Mouse (Mus musculus): ENCODE results near the gene Tspan4. TPM values are rescaled to one million over a fixed set of nuclear protein-coding genes. Genes with fewer than 3 reads are reported as not detected.

Tspan4 gene
- total and polyA plus RNA-seq, 2 experiments from 2014 or later, result 54.9 to 79.6 TPM

GRCm38 (mm10) chr7:141506278-141506677, 31.2 kb downstream of the Tspan4 start:
- no peak overlapping the region for H3K9ac ChIP-seq
- no peaks in the 10 kb centered on the region for H3K4me1 ChIP-seq (ENCODE audit: insufficient read depth)
- ATAC-seq (no peak), DNase-seq (no peak)
- TF ChIP-seq CTCF (IDR thresholded peaks at IDR 0.05; ENCODE audit: low read depth), result no peak
- no peak overlapping the region for H3K4me3 ChIP-seq (ENCODE audit: low read depth, low read length)
- 69% methylated on average over 2 of the region's 2 CpGs for WGBS
- H3K27me3 ChIP-seq (ENCODE audit: insufficient read depth, low read length), result no peaks in the 10 kb centered on the region
- no peak overlapping the region for H3K27ac ChIP-seq (ENCODE audit: low read depth, low read length)
- no peak overlapping the region for H3K4me2 ChIP-seq (ENCODE audit: low read depth)
- H3K9me3 ChIP-seq (ENCODE audit: low read length), result no peaks in the 10 kb centered on the region
- H3K36me3 ChIP-seq (ENCODE audit: insufficient read depth), result peaks cover 12% of the 10 kb centered on the region; the same call in 1 of the 2 replicates

GRCm38 (mm10) chr7:141508160-141508559, 33.1 kb downstream of the Tspan4 start:
- no peaks in the 10 kb centered on the region for H3K27me3 ChIP-seq (ENCODE audit: insufficient read depth, low read length)
- no peak for DNase-seq
- H3K4me2 ChIP-seq (ENCODE audit: low read depth), result no peak overlapping the region
- no peak overlapping the region for H3K4me3 ChIP-seq (ENCODE audit: low read depth, low read length)
- peaks cover 21% of the 10 kb centered on the region; the same call in 1 of the 2 replicates for H3K36me3 ChIP-seq (ENCODE audit: insufficient read depth)
- no peak overlapping the region for H3K27ac ChIP-seq (ENCODE audit: low read depth, low read length)
- no peak overlapping the region for H3K9ac ChIP-seq
- no peaks in the 10 kb centered on the region for H3K9me3 ChIP-seq (ENCODE audit: low read length)
- H3K4me1 ChIP-seq (ENCODE audit: insufficient read depth), result no peaks in the 10 kb centered on the region
- TF ChIP-seq CTCF (IDR thresholded peaks at IDR 0.05; ENCODE audit: low read depth), result no peak
- no peak for ATAC-seq

DNA sequence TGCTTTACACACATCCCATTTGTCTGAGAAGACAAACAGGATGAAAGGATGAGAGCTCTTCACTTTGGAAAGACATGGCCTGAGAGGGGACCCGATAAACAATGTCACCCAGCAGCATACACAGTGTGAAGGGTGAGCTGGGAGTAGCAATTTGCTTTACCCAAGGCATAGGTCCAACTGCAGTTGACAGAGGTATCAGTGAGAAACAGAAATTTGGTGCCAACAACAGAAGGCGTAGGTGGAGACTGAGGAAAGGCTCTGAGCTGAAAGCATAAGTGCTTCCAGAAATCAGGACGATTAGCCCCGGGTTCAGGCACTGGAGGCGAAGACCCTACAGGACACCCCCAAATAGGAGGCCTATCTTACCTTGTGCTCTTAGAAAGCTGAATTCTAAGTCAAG, 35.2 kb downstream of the Tspan4 start:
- no peaks in the 10 kb centered on the region for H3K27me3 ChIP-seq (ENCODE audit: insufficient read depth, low read length)
- H3K4me1 ChIP-seq (ENCODE audit: insufficient read depth), result no peaks in the 10 kb centered on the region
- WGBS, result 82% methylated on average over 5 of the region's 5 CpGs
- H3K9ac ChIP-seq, result no peak overlapping the region
- DNase-seq (no peak), ATAC-seq (no peak)
- TF ChIP-seq CTCF (IDR thresholded peaks at IDR 0.05; ENCODE audit: low read depth), result no peak
- H3K4me3 ChIP-seq (ENCODE audit: low read depth, low read length), result no peak overlapping the region
- H3K27ac ChIP-seq (ENCODE audit: low read depth, low read length), result no peak overlapping the region
- H3K36me3 ChIP-seq (ENCODE audit: insufficient read depth), result peaks cover 28% of the 10 kb centered on the region
- no peak overlapping the region for H3K4me2 ChIP-seq (ENCODE audit: low read depth)
- H3K9me3 ChIP-seq (ENCODE audit: low read length), result no peaks in the 10 kb centered on the region

DNA sequence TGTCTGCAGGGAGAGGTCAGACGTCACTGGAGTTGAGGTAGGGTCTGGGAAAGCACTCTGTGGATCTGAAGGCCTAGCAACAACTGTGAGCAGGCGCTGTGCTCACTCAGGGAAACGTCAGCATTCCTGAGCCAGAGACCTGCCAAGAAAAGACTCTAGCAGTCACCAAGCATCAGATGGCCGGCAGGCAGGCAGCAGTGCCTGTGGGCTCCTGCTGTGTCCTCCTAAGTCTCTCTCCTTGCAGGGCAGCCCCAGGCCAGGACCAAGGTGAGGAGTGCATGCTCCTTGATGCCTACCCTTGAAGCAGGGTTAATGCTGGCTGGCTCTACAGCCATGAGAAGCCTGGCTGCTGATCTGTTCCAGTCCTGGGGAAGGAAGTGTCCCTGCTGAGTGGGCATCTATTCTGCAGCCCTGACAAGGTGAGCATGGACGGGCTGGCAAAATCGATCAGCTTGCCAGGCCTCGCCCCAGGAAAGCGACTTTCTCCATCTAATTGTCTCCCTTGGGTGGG, 35.7 kb downstream of the Tspan4 start:
- DNase-seq (no peak), ATAC-seq (no peak)
- Histone ChIP-seq H3K27me3 (ENCODE audit: insufficient read depth, low read length) (no peaks in the 10 kb centered on the region), H3K4me3 (ENCODE audit: low read depth, low read length) (no peak overlapping the region), H3K9me3 (ENCODE audit: low read length) (no peaks in the 10 kb centered on the region), H3K36me3 (ENCODE audit: insufficient read depth) (peaks cover 31% of the 10 kb centered on the region), H3K4me2 (ENCODE audit: low read depth) (no peak overlapping the region), H3K27ac (ENCODE audit: low read depth, low read length) (no peak overlapping the region), H3K9ac (no peak overlapping the region), H3K4me1 (ENCODE audit: insufficient read depth) (no peaks in the 10 kb centered on the region)
- WGBS, result 68% methylated on average over 8 of the region's 8 CpGs
- TF ChIP-seq CTCF (IDR thresholded peaks at IDR 0.05; ENCODE audit: low read depth), result no peak

DNA sequence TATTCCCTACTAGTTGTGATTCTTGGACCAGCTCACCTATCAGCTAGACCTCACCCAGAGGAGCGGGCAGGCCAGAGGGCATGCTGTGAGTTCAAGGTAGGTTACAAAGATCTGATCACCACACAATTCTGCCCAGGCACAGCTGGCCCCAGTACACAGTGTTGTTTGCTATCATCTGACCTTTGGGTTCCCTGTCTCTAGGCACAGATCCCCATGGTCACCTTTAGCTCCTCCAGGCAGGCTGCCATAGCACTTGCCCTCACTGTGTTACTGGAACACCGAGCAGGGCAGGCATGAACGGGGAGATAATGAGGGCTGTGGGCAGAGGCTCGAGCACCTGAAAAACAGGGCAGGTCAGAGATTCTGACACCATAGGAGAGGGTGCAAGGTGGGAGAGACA, 42.6 kb downstream of the Tspan4 start:
- H3K9ac ChIP-seq, result no peak overlapping the region
- H3K27me3 ChIP-seq (ENCODE audit: insufficient read depth, low read length), result no peaks in the 10 kb centered on the region
- WGBS, result 91% methylated on average over 4 of the region's 4 CpGs
- no peaks in the 10 kb centered on the region for H3K4me1 ChIP-seq (ENCODE audit: insufficient read depth)
- ATAC-seq (no peak), DNase-seq (no peak)
- no peak overlapping the region for H3K4me2 ChIP-seq (ENCODE audit: low read depth)
- no peak overlapping the region for H3K4me3 ChIP-seq (ENCODE audit: low read depth, low read length)
- H3K36me3 ChIP-seq (ENCODE audit: insufficient read depth), result peaks cover 37% of the 10 kb centered on the region
- H3K27ac ChIP-seq (ENCODE audit: low read depth, low read length), result no peak overlapping the region
- no peak for TF ChIP-seq CTCF (IDR thresholded peaks at IDR 0.05; ENCODE audit: low read depth)
- no peaks in the 10 kb centered on the region for H3K9me3 ChIP-seq (ENCODE audit: low read length)

GRCm38 (mm10) chr7:141518296-141518695, 43.3 kb downstream of the Tspan4 start:
- no peaks in the 10 kb centered on the region for H3K9me3 ChIP-seq (ENCODE audit: low read length)
- no peaks in the 10 kb centered on the region for H3K27me3 ChIP-seq (ENCODE audit: insufficient read depth, low read length)
- no peak for TF ChIP-seq CTCF (IDR thresholded peaks at IDR 0.05; ENCODE audit: low read depth)
- no peak overlapping the region for H3K27ac ChIP-seq (ENCODE audit: low read depth, low read length)
- WGBS, result 81% methylated on average over 5 of the region's 5 CpGs
- H3K4me1 ChIP-seq (ENCODE audit: insufficient read depth), result no peaks in the 10 kb centered on the region
- DNase-seq (no peak), ATAC-seq (no peak)
- no peak overlapping the region for H3K9ac ChIP-seq
- H3K4me3 ChIP-seq (ENCODE audit: low read depth, low read length), result no peak overlapping the region
- H3K36me3 ChIP-seq (ENCODE audit: insufficient read depth), result peaks cover 37% of the 10 kb centered on the region
- no peak overlapping the region for H3K4me2 ChIP-seq (ENCODE audit: low read depth)

GRCm38 (mm10) chr7:141518926-141519325, 43.9 kb downstream of the Tspan4 start:
- H3K9ac ChIP-seq, result no peak overlapping the region
- WGBS, result 82% methylated on average over 3 of the region's 3 CpGs
- no peak for ATAC-seq
- H3K36me3 ChIP-seq (ENCODE audit: insufficient read depth), result peaks cover 35% of the 10 kb centered on the region
- H3K4me2 ChIP-seq (ENCODE audit: low read depth), result no peak overlapping the region
- DNase-seq, result no peak
- H3K4me3 ChIP-seq (ENCODE audit: low read depth, low read length), result no peak overlapping the region
- H3K27ac ChIP-seq (ENCODE audit: low read depth, low read length), result no peak overlapping the region
- no peaks in the 10 kb centered on the region for H3K27me3 ChIP-seq (ENCODE audit: insufficient read depth, low read length)
- no peak for TF ChIP-seq CTCF (IDR thresholded peaks at IDR 0.05; ENCODE audit: low read depth)
- H3K4me1 ChIP-seq (ENCODE audit: insufficient read depth), result no peaks in the 10 kb centered on the region
- H3K9me3 ChIP-seq (ENCODE audit: low read length), result no peaks in the 10 kb centered on the region

Data from forebrain, postnatal 0 days (tissue).